Mouse (Mus musculus): ENCODE measurements around the gene Ice2.

DNA sequence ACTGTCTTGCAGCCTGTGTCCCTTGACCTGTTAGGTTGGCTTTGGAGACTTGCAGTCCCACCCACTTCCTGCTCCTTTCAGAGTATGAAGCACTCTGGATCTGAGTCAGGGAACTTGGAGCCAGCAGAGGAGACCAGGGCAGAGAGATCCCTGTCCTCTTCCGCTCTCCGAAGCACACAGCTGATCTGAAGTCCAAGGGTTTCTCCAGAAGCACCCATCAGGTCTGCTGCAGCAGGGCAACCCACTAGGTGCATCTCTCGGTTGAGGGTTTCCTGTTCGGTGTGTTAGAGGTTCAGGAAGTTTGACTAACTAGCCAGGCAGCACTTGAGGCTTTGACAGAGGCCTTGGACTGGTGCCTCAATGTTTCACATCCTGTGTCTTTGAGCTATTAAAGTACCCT, 57.7 kb downstream of the Ice2 start:
- TF ChIP-seq CTCF (IDR thresholded peaks at IDR 0.05; ENCODE audit: insufficient read depth, low read depth, low read length): no peak
- TF ChIP-seq POLR2A (IDR thresholded peaks at IDR 0.05; ENCODE audit: insufficient read depth, low read depth, low read length): no peak
